Mouse (Mus musculus) lung, postnatal 0 days (tissue): ENCODE data around the gene Tmem109.

ENCODE experiments used
- CTCF ChIP-seq: IDR thresholded peaks from 2 replicates; pipeline ENCODE4 v1.5.1; 2016; ENCODE audit warnings: antibody characterized with exemption, mild to moderate bottlenecking
- EP300 ChIP-seq: IDR thresholded peaks from 2 replicates; pipeline ENCODE4 v1.6.1; 2016; ENCODE audit warnings: antibody characterized with exemption, mild to moderate bottlenecking, control low read depth

DNA sequence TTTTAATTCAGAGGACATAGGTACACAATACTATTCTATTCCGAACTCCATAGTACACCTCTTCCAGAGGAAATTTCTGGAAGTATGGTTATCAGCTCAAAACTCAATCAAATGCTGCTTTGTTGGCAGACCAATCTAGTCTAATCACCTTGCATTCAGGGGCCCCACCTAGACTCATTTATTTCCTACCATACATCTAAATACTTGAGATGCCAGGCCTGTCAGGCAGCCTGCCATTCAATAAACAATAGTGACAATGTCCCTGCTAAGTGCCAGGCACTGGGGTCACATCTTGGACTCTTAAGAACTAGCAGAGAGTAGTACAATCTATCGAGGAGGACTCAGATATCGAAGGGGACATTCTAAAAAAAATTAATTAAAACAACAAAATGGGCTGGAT lies 10.4 kb upstream of the Tmem109 start:
- TF ChIP-seq CTCF (no peak), EP300 (no peak)
